Mouse (Mus musculus) hindbrain, postnatal 0 days (tissue): ENCODE data around the gene Fryl. TPM values are rescaled to one million over a fixed set of nuclear protein-coding genes. Genes with fewer than 3 reads are reported as not detected.

ENCODE experiments used
- ATAC-seq: fragments of 200-750 bp; cut with Nextera tagmentation; 2 replicates; pipeline ENCODE4 v1.8.0; 2017; ENCODE audit warnings: mild to moderate bottlenecking, moderate TSS enrichment, moderate library complexity
- DNase-seq: peaks from one replicate; pipeline ENCODE4 v3.0.0-alpha.2; 2015; ENCODE audit warnings: low spot score
- H3K27ac ChIP-seq: fragments of 300-500 bp; sonication (generic); 2 replicates; pipeline ENCODE4 v1.5.1; 2014; ENCODE audit warnings: mild to moderate bottlenecking
- H3K27me3 ChIP-seq: fragments of 300-500 bp; sonication (generic); 2 replicates; pipeline ENCODE4 v1.6.1; 2014; ENCODE audit warnings: low read length, mixed read lengths; ENCODE audit not compliant: insufficient read depth
- H3K36me3 ChIP-seq: fragments of 300-500 bp; sonication (generic); 2 replicates; pipeline ENCODE4 v1.6.1; 2014; ENCODE audit warnings: low read length, mixed read lengths; ENCODE audit not compliant: insufficient read depth
- H3K4me1 ChIP-seq: fragments of 300-500 bp; sonication (generic); 2 replicates; pipeline ENCODE4 v1.6.1; 2014; ENCODE audit warnings: antibody characterized with exemption, low read length, mixed read lengths; ENCODE audit not compliant: insufficient read depth
- H3K4me2 ChIP-seq: fragments of 300-500 bp; sonication (generic); 2 replicates; pipeline ENCODE4 v1.6.1; 2014; ENCODE audit warnings: low read depth, mild to moderate bottlenecking, low read length, moderate library complexity, mixed read lengths
- H3K4me3 ChIP-seq: fragments of 300-500 bp; sonication (generic); 2 replicates; pipeline ENCODE4 v1.5.1; 2014; ENCODE audit warnings: low read length
- H3K9ac ChIP-seq: fragments of 300-500 bp; sonication (generic); replicated peaks from 2 replicates; pipeline ENCODE4 v1.6.1; 2014; ENCODE audit warnings: mild to moderate bottlenecking, low read length, moderate library complexity, mixed read lengths
- H3K9me3 ChIP-seq: fragments of 300-500 bp; sonication (generic); 2 replicates; pipeline ENCODE4 v1.6.1; 2016; ENCODE audit warnings: low read length, mixed read lengths
- CTCF ChIP-seq: IDR thresholded peaks from 2 replicates; pipeline ENCODE4 v1.5.1; 2016; ENCODE audit warnings: antibody characterized with exemption, control low read depth, low read depth
- WGBS: fragments of 180-500 bp; shearing (Covaris S2); extraction: QIAGEN DNeasy Blood & Tissue Kit; methylation state at CpG from one replicate; pipeline ENCODE4 v1.1.7; 2014; 5-methylcytosine and 5-hydroxymethylcytosine counted together
- polyA plus RNA-seq: library from polyadenylated mRNA; unstranded; fragments of >200 nt; fragmentation: Nextera tagmentation; extraction: Ambion mirVana; gene quantifications from 2 replicates; pipeline ENCODE4 v1.2.1, GENCODE M21; 2015
- total RNA-seq: library from RNA; depleted of rRNA; stranded (reverse); fragments of >200 nt; gene quantifications from 2 replicates; pipeline ENCODE4 v1.2.3, GENCODE M21; 2014

Fryl gene
- total and polyA plus RNA-seq, 2 experiments from 2014 or later: 20.5 to 69.4 TPM

DNA sequence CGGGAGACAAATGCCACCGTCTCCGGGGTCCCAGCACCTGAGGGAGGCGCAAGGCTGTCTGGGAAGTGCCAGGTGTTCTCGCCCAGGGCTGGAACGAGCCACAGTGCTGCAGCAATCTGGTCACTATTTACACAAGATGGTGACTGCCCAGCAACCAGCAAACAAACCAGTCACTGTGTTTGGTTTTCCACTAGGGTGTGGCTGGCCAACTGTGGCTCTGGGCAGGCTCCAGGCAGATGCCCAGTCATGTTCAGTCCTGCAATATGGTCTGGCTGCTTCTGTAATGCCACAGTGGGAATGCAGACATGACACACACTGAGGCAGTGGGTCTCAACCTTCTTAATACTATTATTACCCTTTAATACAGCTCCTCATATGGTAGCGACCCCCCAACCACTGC is 152.8 kb downstream of the Fryl start:
- 91% methylated on average over 7 of the region's 7 CpGs for WGBS
- H3K36me3 ChIP-seq: peaks cover 48% of the 10 kb centered on the region
- no peak for TF ChIP-seq CTCF
- no peak overlapping the region for H3K4me3 ChIP-seq
- H3K9me3 ChIP-seq: no peaks in the 10 kb centered on the region
- H3K4me1 ChIP-seq: no peaks in the 10 kb centered on the region
- H3K4me2 ChIP-seq: no peak overlapping the region
- ATAC-seq (no peak), DNase-seq (no peak)
- H3K9ac ChIP-seq: no peak overlapping the region
- no peak overlapping the region for H3K27ac ChIP-seq
- no peaks in the 10 kb centered on the region for H3K27me3 ChIP-seq

DNA sequence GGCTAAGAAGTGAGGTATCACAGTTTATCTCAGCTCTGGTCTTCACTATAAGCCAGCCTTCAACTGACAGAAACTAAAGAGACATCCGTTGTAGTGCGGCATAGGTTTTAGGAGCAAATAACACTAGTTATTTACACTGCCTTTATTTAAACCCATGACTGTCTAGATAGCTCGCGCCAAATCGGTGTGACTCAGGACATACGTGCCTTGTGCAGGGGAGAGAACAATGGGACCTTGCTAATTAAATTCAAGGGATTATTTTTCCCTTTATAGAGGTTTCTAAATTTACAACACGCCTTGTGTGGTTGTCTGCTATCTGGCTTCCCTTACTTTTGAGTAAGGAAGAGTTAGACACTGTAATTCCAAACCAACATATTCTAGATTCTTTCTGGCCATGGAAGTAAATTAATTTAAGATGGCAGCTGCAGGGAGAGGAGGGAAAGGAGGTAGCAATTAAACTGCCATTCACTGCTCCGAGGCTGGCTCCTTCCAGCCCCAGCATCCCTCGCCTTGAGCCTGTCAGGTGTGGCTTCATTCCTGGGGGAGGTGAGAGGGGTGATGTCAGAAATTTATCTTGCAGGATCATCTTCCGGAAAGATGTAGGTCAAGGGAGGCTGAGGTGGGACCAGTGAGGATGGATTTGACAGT is 154.0 kb downstream of the Fryl start:
- ATAC-seq (no peak), DNase-seq (no peak)
- H3K36me3 ChIP-seq: peaks cover 52% of the 10 kb centered on the region
- TF ChIP-seq CTCF: no peak
- no peaks in the 10 kb centered on the region for H3K9me3 ChIP-seq
- no peak overlapping the region for H3K4me3 ChIP-seq
- no peak overlapping the region for H3K4me2 ChIP-seq
- H3K4me1 ChIP-seq: no peaks in the 10 kb centered on the region
- no peaks in the 10 kb centered on the region for H3K27me3 ChIP-seq
- WGBS: 78% methylated on average over 10 of the region's 10 CpGs
- H3K27ac ChIP-seq: no peak overlapping the region
- H3K9ac ChIP-seq: no peak overlapping the region

DNA sequence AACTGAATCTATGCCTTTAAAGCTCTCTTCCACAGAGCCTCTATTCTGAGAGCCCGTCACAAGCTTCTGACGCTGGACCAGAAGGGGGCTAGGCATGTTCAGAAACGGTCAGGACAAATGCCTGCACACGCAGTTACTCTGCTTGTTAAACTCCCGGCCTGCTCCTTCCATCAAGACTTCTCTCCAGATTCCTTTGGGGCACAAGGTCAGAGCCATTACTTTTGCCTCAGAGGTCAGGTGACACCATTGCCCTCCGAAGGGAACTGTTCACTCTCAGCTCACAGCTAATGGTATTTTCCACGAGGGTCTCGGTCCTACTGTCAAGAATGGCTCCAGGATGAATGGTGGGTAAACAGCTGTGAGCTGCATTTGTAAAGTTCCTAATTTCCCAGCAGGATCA is 164.2 kb downstream of the Fryl start:
- ATAC-seq (no peak), DNase-seq (no peak)
- Histone ChIP-seq H3K36me3 (peaks cover 33% of the 10 kb centered on the region), H3K9me3 (no peaks in the 10 kb centered on the region), H3K27me3 (no peaks in the 10 kb centered on the region), H3K4me3 (no peak overlapping the region), H3K4me1 (no peaks in the 10 kb centered on the region), H3K9ac (no peak overlapping the region), H3K4me2 (no peak overlapping the region), H3K27ac (no peak overlapping the region)
- 78% methylated on average over 8 of the region's 8 CpGs for WGBS
- no peak for TF ChIP-seq CTCF

DNA sequence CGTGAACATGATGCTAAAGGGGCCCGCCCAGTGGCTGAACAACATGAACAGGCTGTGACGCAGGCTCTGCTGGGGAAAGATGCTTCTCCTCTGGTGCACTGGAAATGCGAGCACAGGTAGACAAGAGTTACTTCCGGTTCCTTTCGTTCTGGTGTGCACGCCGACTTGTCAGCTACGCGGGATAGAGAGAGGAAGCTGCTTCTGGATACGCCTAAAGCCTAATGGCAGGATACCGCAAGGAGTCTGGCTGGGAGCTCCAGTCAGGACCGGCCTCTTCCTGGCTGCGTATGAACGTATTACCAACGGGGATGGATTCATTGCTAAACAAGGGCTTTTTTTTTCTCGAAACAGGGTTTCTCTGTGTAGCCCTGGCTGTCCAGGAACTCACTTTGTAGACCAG is 167.3 kb downstream of the Fryl start:
- WGBS: 96% methylated on average over 17 of the region's 17 CpGs
- Histone ChIP-seq H3K27ac (no peak overlapping the region), H3K27me3 (no peaks in the 10 kb centered on the region), H3K4me3 (no peak overlapping the region), H3K9ac (no peak overlapping the region), H3K4me2 (no peak overlapping the region), H3K4me1 (no peaks in the 10 kb centered on the region), H3K9me3 (no peaks in the 10 kb centered on the region), H3K36me3 (peaks cover 40% of the 10 kb centered on the region)
- no peak for TF ChIP-seq CTCF
- DNase-seq (no peak), ATAC-seq (no peak)

DNA sequence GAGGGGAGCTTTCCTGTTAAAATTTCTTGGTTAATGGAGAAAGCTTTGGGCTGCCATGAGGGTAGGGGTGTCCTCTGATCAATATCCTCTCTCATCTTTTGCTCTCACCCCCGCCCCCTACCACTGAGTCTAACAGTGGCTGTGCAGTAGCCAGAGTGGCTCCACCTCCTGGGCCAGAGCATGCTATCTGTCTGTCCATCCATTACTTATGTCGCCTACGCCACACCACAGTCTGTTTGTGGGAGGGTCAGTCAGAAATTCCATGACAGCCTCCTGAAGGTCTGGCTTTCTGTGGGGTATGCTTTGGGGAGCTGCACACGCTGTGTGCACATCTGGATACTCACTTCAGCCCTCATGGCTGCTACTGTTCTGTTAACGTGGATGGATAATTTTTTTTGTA is 174.9 kb downstream of the Fryl start:
- Histone ChIP-seq H3K4me2 (no peak overlapping the region), H3K27ac (no peak overlapping the region), H3K4me1 (no peaks in the 10 kb centered on the region), H3K36me3 (peaks cover 33% of the 10 kb centered on the region), H3K9ac (no peak overlapping the region), H3K27me3 (no peaks in the 10 kb centered on the region), H3K4me3 (no peak overlapping the region), H3K9me3 (no peaks in the 10 kb centered on the region)
- ATAC-seq: no peak
- no peak for DNase-seq
- 90% methylated on average over 5 of the region's 5 CpGs for WGBS
- TF ChIP-seq CTCF: no peak

DNA sequence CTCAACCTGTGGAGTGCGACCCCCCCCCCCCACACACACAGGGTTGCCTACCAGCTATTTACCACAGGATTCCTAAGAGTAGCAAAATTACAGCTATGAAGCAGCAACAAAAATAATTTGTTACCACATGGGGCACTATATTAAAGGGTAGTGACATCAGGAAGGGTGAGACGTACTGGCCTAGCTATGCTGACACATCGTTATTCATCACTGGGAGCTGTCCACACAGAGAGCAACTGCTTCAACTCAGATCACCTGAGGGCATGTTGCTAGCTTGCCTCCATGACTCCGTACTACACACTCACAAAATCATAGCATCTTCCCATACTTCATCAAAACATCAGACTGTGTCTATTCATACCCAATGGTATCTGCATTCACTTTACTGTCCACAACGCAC is 176.6 kb downstream of the Fryl start:
- ATAC-seq (no peak), DNase-seq (no peak)
- H3K4me2 ChIP-seq: no peak overlapping the region
- peaks cover 45% of the 10 kb centered on the region for H3K36me3 ChIP-seq
- no peak overlapping the region for H3K9ac ChIP-seq
- TF ChIP-seq CTCF: no peak
- no peaks in the 10 kb centered on the region for H3K9me3 ChIP-seq
- no peaks in the 10 kb centered on the region for H3K27me3 ChIP-seq
- WGBS: 82% methylated on average over 5 of the region's 5 CpGs
- H3K4me3 ChIP-seq: no peak overlapping the region
- H3K4me1 ChIP-seq: no peaks in the 10 kb centered on the region
- no peak overlapping the region for H3K27ac ChIP-seq

DNA sequence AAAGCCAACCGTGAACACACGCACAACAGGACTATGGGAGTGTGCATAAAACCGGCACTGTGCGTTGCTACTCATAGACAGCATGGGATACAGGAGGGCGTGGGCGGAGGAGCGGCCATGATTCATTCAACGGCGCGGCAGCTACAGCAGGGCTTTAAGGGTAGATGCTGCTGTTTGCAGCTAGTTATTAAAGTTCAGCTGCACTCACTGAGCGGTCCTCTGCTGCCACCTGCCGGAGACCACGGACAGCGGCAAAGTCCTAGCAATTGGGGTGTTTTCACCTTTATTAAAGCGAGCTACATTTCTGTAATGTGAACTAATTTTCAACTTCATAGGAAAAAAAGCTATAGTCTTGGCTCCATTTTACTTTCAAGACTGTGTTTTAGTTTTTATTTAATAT is 185.1 kb downstream of the Fryl start:
- H3K9me3 ChIP-seq: no peaks in the 10 kb centered on the region
- DNase-seq (peak; percentile 84), ATAC-seq (peak; percentile 70)
- H3K4me3 ChIP-seq: no peak overlapping the region
- H3K27me3 ChIP-seq: no peaks in the 10 kb centered on the region
- peaks cover 55% of the 10 kb centered on the region for H3K36me3 ChIP-seq
- H3K27ac ChIP-seq: no peak overlapping the region
- H3K9ac ChIP-seq: no peak overlapping the region
- peak; percentile 90 for TF ChIP-seq CTCF
- no peak overlapping the region for H3K4me2 ChIP-seq
- 31% methylated on average over 15 of the region's 15 CpGs for WGBS
- H3K4me1 ChIP-seq: no peaks in the 10 kb centered on the region
